Mouse (Mus musculus) ES-E14 (cell line): Measurements from ENCODE around the gene Fam172a. TPM values are rescaled to one million over a fixed set of nuclear protein-coding genes. Genes with fewer than 3 reads are reported as not detected.

Experiments
- DNase-seq: peaks from one replicate; pipeline ENCODE4 v3.0.0-alpha.2; 2013; ENCODE audit warnings: low read depth, low spot score
- H3K27ac ChIP-seq: 2 replicates; pipeline ENCODE4 v1.5.1; 2012; ENCODE audit warnings: low read depth, mild to moderate bottlenecking, low read length, moderate library complexity, mixed read lengths; ENCODE audit not compliant: poor library complexity, insufficient read depth, severe bottlenecking
- H3K36me3 ChIP-seq: 2 replicates; pipeline ENCODE4 v1.6.1; 2012; ENCODE audit warnings: mild to moderate bottlenecking, low read length, moderate library complexity, mixed read lengths; ENCODE audit not compliant: control insufficient read depth, poor library complexity, insufficient read depth, severe bottlenecking
- H3K4me1 ChIP-seq, 2 experiments: fragments of 150-350 bp in 1 of 2; sonication (generic) in 1 of 2; 2 replicates each; pipeline ENCODE4 v1.6.1; 2012; ENCODE audit warnings: low read length in 2 of 2, mild to moderate bottlenecking in 1 of 2, mixed read lengths in 1 of 2; ENCODE audit not compliant: control insufficient read depth in 2 of 2, insufficient read depth in 2 of 2, poor library complexity in 1 of 2
- H3K4me3 ChIP-seq, 2 experiments: fragments of 150-350 bp in 1 of 2; sonication (generic) in 1 of 2; 2 replicates each; pipeline ENCODE4 v1.5.1; 2012; ENCODE audit warnings: low read length in 2 of 2, low read depth in 1 of 2, mild to moderate bottlenecking in 1 of 2, mixed read lengths in 1 of 2; ENCODE audit not compliant: insufficient read depth in 1 of 2, poor library complexity in 1 of 2, severe bottlenecking in 1 of 2
- H3K9ac ChIP-seq: 2 replicates; pipeline ENCODE4 v1.6.1; 2012; ENCODE audit warnings: low read depth, mild to moderate bottlenecking, low read length, mixed read lengths; ENCODE audit not compliant: poor library complexity, insufficient read depth, severe bottlenecking
- H3K9me3 ChIP-seq: fragments of 150-350 bp; sonication (generic); 2 replicates; pipeline ENCODE4 v1.6.1; 2012; ENCODE audit warnings: low read depth, mild to moderate bottlenecking, low read length; ENCODE audit not compliant: control insufficient read depth, insufficient read depth
- CHD2 ChIP-seq: IDR thresholded peaks from 2 replicates; pipeline ENCODE4 v1.6.1; 2014; ENCODE audit warnings: mild to moderate bottlenecking, low read depth, low read length, inconsistent platforms
- HCFC1 ChIP-seq: IDR thresholded peaks from 2 replicates; pipeline ENCODE4 v1.6.1; 2012; ENCODE audit warnings: low read length, inconsistent platforms, borderline replicate concordance; ENCODE audit not compliant: insufficient read depth
- MAFK ChIP-seq: IDR thresholded peaks from 2 replicates; pipeline ENCODE4 v1.6.1; 2014; ENCODE audit warnings: mild to moderate bottlenecking, low read depth, low read length, inconsistent platforms; ENCODE audit not compliant: insufficient read depth
- ZC3H11A ChIP-seq: IDR thresholded peaks from 2 replicates; pipeline ENCODE4 v1.6.1; 2012; ENCODE audit warnings: low read depth, mild to moderate bottlenecking, inconsistent platforms, low read length, borderline replicate concordance
- ZNF384 ChIP-seq: IDR thresholded peaks from 2 replicates; pipeline ENCODE4 v1.6.1; 2012; ENCODE audit warnings: low read depth, low read length, inconsistent platforms
- in situ Hi-C, 2 experiments: fragments of 600-800 bp; cut with MboI; formaldehyde crosslinking; loops; one replicate each; pipeline ENCODE4 v1.15.1; 2025; ENCODE audit warnings: low sequenced_read_pairs in 2 of 2, inconsistent platforms in 1 of 2; ENCODE audit not compliant: unreplicated experiment in 2 of 2
- total RNA-seq: library from RNA; depleted of rRNA; stranded (reverse); fragments of 300-350 nt; gene quantifications from 2 replicates; pipeline ENCODE4 v1.2.3, GENCODE M21; 2012

Gene Fam172a
- total RNA-seq, 1 experiment: 8.7 TPM

- in situ Hi-C loops: loop anchor here in 1 of 2 experiments (25.0 kb wide), 1 partner anchor 1361 kb away; no protein-coding TSS in a partner anchor
Observed at GRCm38 (mm10) chr13:78197819-78198390, 496.1 kb downstream of the Fam172a start.

GRCm38 (mm10) chr13:78198391-78198870 lies 496.6 kb downstream of the Fam172a start:
- DNase-seq: no peak
- H3K4me1 ChIP-seq: peaks cover 1 to 10% of the 10 kb centered on the region in 2 experiments; a peak in 1 of 4 replicates
- no peaks in the 10 kb centered on the region for H3K9me3 ChIP-seq
- H3K4me3 ChIP-seq: peak overlapping the region; percentile 32 to 73; a peak in 3 of 4 replicates
- H3K36me3 ChIP-seq: no peaks in the 10 kb centered on the region
- no peak overlapping the region for H3K27ac ChIP-seq
- H3K9ac ChIP-seq: peak overlapping the region; percentile 59; the same call in 1 of the 2 replicates
- in situ Hi-C loops: loop anchor here in 1 of 2 experiments (25.0 kb wide), 1 partner anchor 1361 kb away; no protein-coding TSS in a partner anchor
- TF ChIP-seq ZNF384 (no peak), CHD2 (no peak), MAFK (no peak), ZC3H11A (no peak), HCFC1 (no peak)

More at GRCm38 (mm10) chr13:78197819-78198390, 496.1 kb downstream of the Fam172a start:
- Histone ChIP-seq H3K4me3 (peak overlapping the region; percentile 32 to 73; a peak in 3 of 4 replicates), H3K9me3 (no peaks in the 10 kb centered on the region), H3K9ac (peak overlapping the region; percentile 59; the same call in 1 of the 2 replicates), H3K27ac (no peak overlapping the region), H3K36me3 (no peaks in the 10 kb centered on the region), H3K4me1 (peaks cover 1 to 10% of the 10 kb centered on the region in 2 experiments; a peak in 1 of 4 replicates)
- no peak for DNase-seq
- TF ChIP-seq ZNF384 (no peak), HCFC1 (0 out of 2 replicates have a peak, but pooled peaks have one; percentile 18)

- Histone ChIP-seq H3K4me1 (peaks cover 1 to 10% of the 10 kb centered on the region in 2 experiments; a peak in 1 of 4 replicates), H3K4me3 (peak overlapping the region; percentile 40 to 73; a peak in 3 of 4 replicates), H3K9ac (0 out of 2 replicates have a peak overlapping the region, but pooled peaks have one; percentile 26), H3K36me3 (no peaks in the 10 kb centered on the region), H3K9me3 (no peaks in the 10 kb centered on the region), H3K27ac (no peak overlapping the region)
- in situ Hi-C loops: loop anchor here in 1 of 2 experiments (25.0 kb wide), 1 partner anchor 1362 kb away; no protein-coding TSS in a partner anchor
- no peak for DNase-seq
- no peak for TF ChIP-seq HCFC1
- no peak for TF ChIP-seq ZNF384
- no peak for TF ChIP-seq MAFK
- TF ChIP-seq CHD2: no peak
- no peak for TF ChIP-seq ZC3H11A
Observed at GRCm38 (mm10) chr13:78198871-78199641, 497.2 kb downstream of the Fam172a start.

GRCm38 (mm10) chr13:78199642-78200160 lies 497.9 kb downstream of the Fam172a start, which contains the start of gene Nr2f1:
Nr2f1 (minus strand) TSS chr13:78199757.
- DNase-seq: no peak
- TF ChIP-seq ZNF384 (no peak), MAFK (no peak), CHD2 (no peak), HCFC1 (no peak), ZC3H11A (no peak)
- in situ Hi-C loops: loop anchor here in 1 of 2 experiments (25.0 kb wide), 1 partner anchor 1362 kb away; no protein-coding TSS in a partner anchor
- Histone ChIP-seq H3K36me3 (no peaks in the 10 kb centered on the region), H3K27ac (no peak within 1 kb of the TSS), H3K9ac (0 out of 2 replicates have a peak within 1 kb of the TSS, but pooled peaks have one; percentile 26), H3K9me3 (no peaks in the 10 kb centered on the region), H3K4me3 (peak within 1 kb of the TSS; percentile 40 to 73; a peak in 3 of 4 replicates), H3K4me1 (peaks cover 1 to 8% of the 10 kb centered on the region in 2 experiments; a peak in 1 of 4 replicates)
